Mouse (Mus musculus) neural tube, embryonic 15.5 days (tissue): ENCODE measurements around the gene 4931414P19Rik. TPM values are rescaled to one million over a fixed set of nuclear protein-coding genes. Genes with fewer than 3 reads are reported as not detected.

Experiments
- ATAC-seq: fragments of 200-750 bp; cut with Nextera tagmentation; 2 replicates; pipeline ENCODE4 v1.8.0; 2017; ENCODE audit warnings: mild to moderate bottlenecking, moderate TSS enrichment, moderate library complexity; ENCODE audit not compliant: low FRiP score
- H3K27ac ChIP-seq: fragments of 300-500 bp; sonication (generic); replicated peaks from 2 replicates; pipeline ENCODE4 v1.5.1; 2015; ENCODE audit warnings: mild to moderate bottlenecking, inconsistent platforms
- H3K27me3 ChIP-seq: fragments of 300-500 bp; sonication (generic); replicated peaks from 2 replicates; pipeline ENCODE4 v1.6.1; 2015; ENCODE audit warnings: inconsistent platforms
- H3K36me3 ChIP-seq: fragments of 300-500 bp; sonication (generic); 2 replicates; pipeline ENCODE4 v1.6.1; 2015; ENCODE audit warnings: inconsistent platforms
- H3K4me1 ChIP-seq: fragments of 300-500 bp; sonication (generic); 2 replicates; pipeline ENCODE4 v1.6.1; 2015; ENCODE audit warnings: inconsistent platforms
- H3K4me2 ChIP-seq: fragments of 300-500 bp; sonication (generic); 2 replicates; pipeline ENCODE4 v1.6.1; 2015; ENCODE audit warnings: inconsistent platforms, mild to moderate bottlenecking, moderate library complexity
- H3K4me3 ChIP-seq: fragments of 300-500 bp; sonication (generic); replicated peaks from 2 replicates; pipeline ENCODE4 v1.5.1; 2015; ENCODE audit warnings: mild to moderate bottlenecking, inconsistent platforms
- H3K9ac ChIP-seq: fragments of 300-500 bp; sonication (generic); replicated peaks from 2 replicates; pipeline ENCODE4 v1.6.1; 2015; ENCODE audit warnings: mild to moderate bottlenecking, inconsistent platforms
- H3K9me3 ChIP-seq: fragments of 300-500 bp; sonication (generic); replicated peaks from 2 replicates; pipeline ENCODE4 v1.6.1; 2016; ENCODE audit warnings: inconsistent platforms
- WGBS: fragments of 180-500 bp; shearing (Covaris S2); methylation state at CpG from one replicate; pipeline ENCODE4 v1.1.7; 2015; ENCODE audit warnings: mixed read lengths; 5-methylcytosine and 5-hydroxymethylcytosine counted together
- polyA plus RNA-seq: library from polyadenylated mRNA; unstranded; fragments of >200 nt; fragmentation: Nextera tagmentation; extraction: Ambion mirVana; gene quantifications from 2 replicates; pipeline ENCODE4 v1.2.1, GENCODE M21; 2015

Gene 4931414P19Rik
- polyA plus RNA-seq, 1 experiment from 2014 or later: 4.4 TPM

DNA sequence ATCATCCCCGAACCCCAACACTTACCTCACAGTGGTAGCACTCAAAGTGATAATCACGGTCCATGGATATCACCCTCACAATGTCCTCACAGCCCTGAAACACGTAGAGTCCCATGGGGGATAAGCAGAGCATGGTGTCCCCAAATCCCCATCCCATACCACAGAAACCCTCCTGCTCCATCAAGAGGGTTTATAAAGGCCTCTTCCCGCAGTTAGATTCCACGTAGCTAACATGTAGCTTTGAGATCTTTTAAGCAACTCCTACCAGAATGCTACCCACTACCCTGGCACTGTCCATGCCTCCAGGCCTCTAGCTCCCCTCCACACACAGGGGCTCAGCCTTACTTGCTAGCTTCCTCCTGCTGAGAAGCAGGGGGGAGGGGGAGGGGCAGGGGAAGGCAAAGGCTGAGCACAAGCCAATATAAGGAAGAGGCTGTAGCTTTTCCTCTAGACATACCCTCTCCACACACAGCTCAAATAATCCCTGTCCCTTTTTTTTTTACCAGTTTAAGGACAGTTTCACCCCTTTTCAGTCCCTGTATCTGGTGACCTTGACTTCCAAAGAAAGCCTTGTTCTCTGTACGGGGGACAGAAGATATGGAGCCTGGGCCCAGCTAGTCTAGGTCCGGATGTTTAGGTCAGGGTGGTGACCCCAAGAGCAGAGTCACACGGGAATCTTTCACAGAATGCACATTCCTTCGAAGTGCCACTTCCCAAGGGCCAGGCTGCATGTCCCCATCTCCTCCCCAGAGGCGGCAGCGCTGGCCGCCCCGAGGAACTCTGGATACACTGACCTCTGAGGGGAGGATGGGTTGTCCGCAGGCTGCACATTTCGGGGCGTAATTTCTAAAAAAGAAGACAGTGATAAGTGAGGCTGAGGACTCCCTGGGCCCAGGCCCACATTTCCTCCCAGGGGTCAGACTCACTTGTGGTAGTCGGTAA lies 36.1 kb downstream of the 4931414P19Rik start:
- H3K27me3 ChIP-seq: peaks cover 14% of the 10 kb centered on the region
- no peak overlapping the region for H3K9ac ChIP-seq
- no peaks in the 10 kb centered on the region for H3K9me3 ChIP-seq
- no peak overlapping the region for H3K4me3 ChIP-seq
- peak overlapping the region; percentile 23; the same call in 1 of the 2 replicates for H3K27ac ChIP-seq
- H3K4me2 ChIP-seq: no peak overlapping the region
- H3K36me3 ChIP-seq: no peaks in the 10 kb centered on the region
- H3K4me1 ChIP-seq: peaks cover 28% of the 10 kb centered on the region
- 71% methylated on average over 17 of the region's 17 CpGs for WGBS
- ATAC-seq: no peak

DNA sequence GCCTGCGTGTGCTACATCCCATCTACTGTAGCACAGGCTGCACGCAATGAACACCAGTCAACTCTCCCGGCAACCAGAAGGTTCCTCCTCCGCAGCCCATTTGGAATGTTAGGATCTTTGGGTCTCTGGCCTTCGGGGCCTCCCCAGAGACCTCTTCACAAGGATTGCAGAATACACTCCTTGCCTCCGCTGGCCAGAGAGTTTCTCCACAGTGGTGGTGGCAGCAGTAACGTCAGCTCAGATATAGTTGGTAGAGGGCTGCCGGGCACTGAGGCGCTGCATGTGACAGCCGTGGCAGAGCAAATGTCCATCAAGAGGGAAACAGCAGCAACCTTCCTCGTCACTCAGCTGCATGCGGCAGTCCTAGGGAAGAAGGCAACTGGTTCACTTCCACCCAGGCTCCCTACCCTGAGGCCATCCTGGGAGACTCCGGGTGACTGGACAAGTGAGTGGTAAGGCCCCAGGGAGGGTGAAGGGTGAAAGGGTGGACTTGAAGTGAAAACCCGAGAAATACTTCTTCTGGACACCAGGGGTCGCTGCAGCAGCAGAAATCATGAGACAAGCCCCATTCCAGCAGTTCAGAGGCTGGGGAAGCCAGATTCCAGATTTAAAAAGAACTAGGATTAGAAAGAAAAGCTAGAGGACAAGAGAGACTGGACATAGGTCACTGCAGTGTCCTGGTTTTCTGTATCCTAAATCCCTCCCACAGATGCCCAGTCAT lies 36.9 kb downstream of the 4931414P19Rik start:
- WGBS: 75% methylated on average over 15 of the region's 15 CpGs
- H3K27me3 ChIP-seq: peaks cover 6% of the 10 kb centered on the region; the same call in 1 of the 2 replicates

DNA sequence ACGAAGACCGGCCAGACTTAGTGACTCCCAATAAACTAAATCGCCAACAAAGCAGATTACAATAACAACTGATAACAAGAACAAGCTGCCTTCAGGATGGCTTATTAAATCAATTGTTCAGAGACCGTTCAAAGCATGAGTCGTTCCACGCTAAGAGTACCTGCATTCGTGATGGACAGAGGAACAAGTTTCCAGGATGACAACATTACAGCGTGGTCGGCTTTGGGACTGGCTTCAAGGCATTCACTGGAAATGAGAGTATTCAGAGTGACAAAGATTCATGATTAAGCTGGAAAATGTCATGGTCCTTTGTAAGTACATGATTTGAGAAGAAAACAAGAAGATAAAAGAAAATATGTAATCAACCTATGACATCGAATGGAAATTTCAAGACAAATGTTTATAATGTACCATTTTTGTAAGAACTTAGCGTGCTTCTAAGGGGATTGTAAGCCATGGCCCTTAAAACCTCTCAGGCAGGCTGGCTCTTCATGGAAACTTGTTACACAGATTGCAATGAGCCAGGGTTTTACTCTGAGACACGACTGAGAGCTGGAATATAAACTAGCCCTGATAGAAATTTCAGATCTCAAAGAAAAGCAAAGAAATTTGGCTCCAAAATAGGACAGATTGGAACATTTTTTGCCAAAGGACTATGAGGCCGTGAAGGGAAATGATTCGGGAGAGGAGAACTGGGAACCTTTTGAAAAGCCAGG lies 45.1 kb downstream of the 4931414P19Rik start:
- no peaks in the 10 kb centered on the region for H3K27me3 ChIP-seq
- no peak overlapping the region for H3K4me3 ChIP-seq
- H3K4me2 ChIP-seq: no peak overlapping the region
- 88% methylated on average over 14 of the region's 14 CpGs for WGBS
- H3K9me3 ChIP-seq: no peaks in the 10 kb centered on the region
- no peaks in the 10 kb centered on the region for H3K4me1 ChIP-seq
- no peak for ATAC-seq
- no peak overlapping the region for H3K9ac ChIP-seq
- no peaks in the 10 kb centered on the region for H3K36me3 ChIP-seq
- no peak overlapping the region for H3K27ac ChIP-seq

More for the DNA sequence above, 36.9 kb downstream of the 4931414P19Rik start:
- H3K4me1 ChIP-seq: peaks cover 19% of the 10 kb centered on the region
- H3K27ac ChIP-seq: peak overlapping the region; percentile 23; the same call in 1 of the 2 replicates
- H3K36me3 ChIP-seq: no peaks in the 10 kb centered on the region
- H3K9me3 ChIP-seq: no peaks in the 10 kb centered on the region
- H3K4me3 ChIP-seq: no peak overlapping the region
- no peak overlapping the region for H3K4me2 ChIP-seq
- ATAC-seq: peak; percentile 19; the same call in 1 of the 2 replicates
- H3K9ac ChIP-seq: no peak overlapping the region

DNA sequence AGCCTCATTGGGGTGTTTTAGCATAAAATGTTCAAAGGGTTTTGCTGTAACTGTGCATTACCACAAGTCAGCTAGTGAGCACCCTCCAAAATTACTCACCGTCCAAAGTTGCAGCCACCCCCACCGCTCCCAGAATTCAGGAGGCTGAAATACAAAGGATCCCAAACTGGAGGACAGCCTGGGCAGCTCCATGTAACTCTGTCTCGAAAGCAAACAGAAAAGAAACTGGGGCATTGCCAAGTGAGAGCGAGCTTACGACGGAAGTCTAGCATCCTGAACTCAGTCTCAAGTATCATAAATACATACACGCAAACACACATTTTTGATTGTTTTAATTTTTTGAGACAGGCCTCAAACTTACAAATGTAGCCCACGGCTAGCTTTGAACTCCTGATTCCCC lies 48.5 kb downstream of the 4931414P19Rik start:
- 86% methylated on average over 8 of the region's 8 CpGs for WGBS

GRCm38 (mm10) chr14:54553975-54554769 lies 51.6 kb downstream of the 4931414P19Rik start, which contains the start of gene Haus4:
Haus4 (minus strand) TSS chr14:54554616.
- peaks cover 7% of the 10 kb centered on the region for H3K36me3 ChIP-seq
- peak; percentile 92 for ATAC-seq
- no peaks in the 10 kb centered on the region for H3K9me3 ChIP-seq
- H3K27ac ChIP-seq: peak within 1 kb of the TSS; percentile 71
- WGBS: 1% methylated on average over 76 of the region's 76 CpGs
- H3K4me2 ChIP-seq: peak within 1 kb of the TSS; percentile 92
- peak within 1 kb of the TSS; percentile 54 for H3K9ac ChIP-seq
- H3K27me3 ChIP-seq: no peaks in the 10 kb centered on the region
- H3K4me1 ChIP-seq: peaks cover 11% of the 10 kb centered on the region
- peak within 1 kb of the TSS; percentile 53 for H3K4me3 ChIP-seq

More for the DNA sequence above, 48.5 kb downstream of the 4931414P19Rik start:
- no peaks in the 10 kb centered on the region for H3K36me3 ChIP-seq
- H3K4me2 ChIP-seq: no peak overlapping the region
- ATAC-seq: no peak
- H3K9me3 ChIP-seq: no peaks in the 10 kb centered on the region
- H3K4me3 ChIP-seq: no peak overlapping the region
- no peak overlapping the region for H3K27ac ChIP-seq
- H3K9ac ChIP-seq: no peak overlapping the region
- H3K4me1 ChIP-seq: peaks cover 11% of the 10 kb centered on the region
- no peaks in the 10 kb centered on the region for H3K27me3 ChIP-seq

DNA sequence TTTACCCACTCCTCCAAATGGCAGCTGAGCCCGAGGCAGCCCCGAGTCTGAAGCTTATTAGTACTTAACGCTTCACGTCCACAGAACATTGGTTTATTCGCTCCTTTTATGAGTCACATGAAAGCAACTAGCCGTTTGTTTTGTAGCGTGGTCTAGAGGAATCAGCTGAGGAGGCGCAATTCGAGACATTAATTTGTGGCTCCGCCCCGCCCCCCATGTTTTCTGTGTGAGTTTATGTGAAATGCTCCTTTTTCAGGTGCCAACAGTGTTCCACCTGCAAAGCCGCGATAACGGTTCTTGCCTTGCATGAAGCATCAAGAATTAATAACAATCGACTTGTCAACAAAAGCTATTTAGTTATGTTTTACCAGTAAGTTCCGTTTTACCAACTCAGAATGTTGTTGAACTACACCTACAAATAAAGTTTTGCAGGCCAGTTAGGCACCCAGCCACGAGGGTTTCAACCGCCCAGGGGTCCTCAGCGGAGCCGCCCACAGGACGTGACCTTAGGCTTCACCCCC lies 52.3 kb downstream of the 4931414P19Rik start:
- Histone ChIP-seq H3K27me3 (no peaks in the 10 kb centered on the region), H3K9ac (peak overlapping the region; percentile 54), H3K4me2 (peak overlapping the region; percentile 92), H3K4me1 (peaks cover 11% of the 10 kb centered on the region), H3K27ac (peak overlapping the region; percentile 71), H3K9me3 (no peaks in the 10 kb centered on the region), H3K4me3 (peak overlapping the region; percentile 53), H3K36me3 (peaks cover 12% of the 10 kb centered on the region)
- peak; percentile 25; the same call in 1 of the 2 replicates for ATAC-seq
- 3% methylated on average over 21 of the region's 21 CpGs for WGBS

- no peak for ATAC-seq
- WGBS: 91% methylated on average over 5 of the region's 5 CpGs
- Histone ChIP-seq H3K4me1 (no peaks in the 10 kb centered on the region), H3K4me2 (no peak overlapping the region), H3K9me3 (no peaks in the 10 kb centered on the region), H3K4me3 (no peak overlapping the region), H3K36me3 (peaks cover 34% of the 10 kb centered on the region), H3K9ac (no peak overlapping the region), H3K27me3 (no peaks in the 10 kb centered on the region), H3K27ac (no peak overlapping the region)
These were observed 61.1 kb downstream of the 4931414P19Rik start for GRCm38 (mm10) chr14:54544703-54545102.

GRCm38 (mm10) chr14:54540771-54541170 lies 65.0 kb downstream of the 4931414P19Rik start:
- Histone ChIP-seq H3K27me3 (no peaks in the 10 kb centered on the region), H3K36me3 (0 out of 2 replicates have a peak, but pooled peaks cover 14% of the 10 kb centered on the region), H3K9ac (no peak overlapping the region), H3K4me2 (no peak overlapping the region), H3K27ac (no peak overlapping the region), H3K4me1 (no peaks in the 10 kb centered on the region), H3K9me3 (no peaks in the 10 kb centered on the region), H3K4me3 (no peak overlapping the region)
- 64% methylated on average over 11 of the region's 11 CpGs for WGBS
- ATAC-seq: no peak

DNA sequence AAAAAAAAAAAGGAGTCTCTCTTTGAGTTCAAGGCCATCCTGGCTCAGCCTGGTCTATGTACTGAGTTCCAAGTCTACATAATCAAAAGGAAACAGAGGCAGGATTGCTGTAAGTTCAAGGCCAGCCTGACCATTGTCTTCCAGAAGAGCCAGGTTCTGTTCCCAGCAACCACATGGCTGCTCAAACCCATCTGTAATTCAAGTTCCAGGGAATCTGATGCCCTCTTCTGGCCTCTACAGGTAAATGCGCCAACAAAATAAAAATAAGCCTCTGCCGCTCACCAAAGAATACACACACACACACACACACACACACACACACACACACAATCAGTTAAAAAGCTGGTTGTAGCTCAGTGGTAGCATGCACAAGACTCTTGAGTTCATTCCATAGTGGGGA lies 67.2 kb downstream of the 4931414P19Rik start:
- no peak overlapping the region for H3K9ac ChIP-seq
- H3K4me1 ChIP-seq: no peaks in the 10 kb centered on the region
- H3K36me3 ChIP-seq: 0 out of 2 replicates have a peak, but pooled peaks cover 6% of the 10 kb centered on the region
- H3K9me3 ChIP-seq: no peaks in the 10 kb centered on the region
- no peak overlapping the region for H3K27ac ChIP-seq
- no peak overlapping the region for H3K4me3 ChIP-seq
- H3K4me2 ChIP-seq: no peak overlapping the region
- no peak for ATAC-seq
- WGBS: 91% methylated on average over 2 of the region's 2 CpGs
- H3K27me3 ChIP-seq: no peaks in the 10 kb centered on the region
